Mouse (Mus musculus) liver, embryonic 16.5 days (tissue): ENCODE measurements around the gene Obox5. TPM values are rescaled to one million over a fixed set of nuclear protein-coding genes. Genes with fewer than 3 reads are reported as not detected.
"Not testable (repeated sequence)": the region's sequence is repeated elsewhere in the genome, so short reads cannot be mapped to it uniquely, and the experiment has no call there.

Experiments
- ATAC-seq: fragments of 200-750 bp; cut with Nextera tagmentation; 2 replicates; pipeline ENCODE4 v1.8.0; 2017; ENCODE audit warnings: low read depth, mild to moderate bottlenecking, moderate number of reproducible peaks, moderate library complexity
- H3K27ac ChIP-seq: fragments of 300-500 bp; sonication (generic); 2 replicates; pipeline ENCODE4 v1.5.1; 2014; ENCODE audit warnings: mild to moderate bottlenecking, low read length
- H3K27me3 ChIP-seq: fragments of 300-500 bp; sonication (generic); 2 replicates; pipeline ENCODE4 v1.6.1; 2014; ENCODE audit warnings: low read depth, low read length, mixed read lengths; ENCODE audit not compliant: control insufficient read depth, insufficient read depth
- H3K36me3 ChIP-seq: fragments of 300-500 bp; sonication (generic); 2 replicates; pipeline ENCODE4 v1.6.1; 2014; ENCODE audit warnings: mild to moderate bottlenecking; ENCODE audit not compliant: control insufficient read depth, insufficient read depth
- H3K4me1 ChIP-seq: fragments of 300-500 bp; sonication (generic); 2 replicates; pipeline ENCODE4 v1.6.1; 2014; ENCODE audit warnings: low read depth, low read length, mixed read lengths; ENCODE audit not compliant: control insufficient read depth
- H3K4me2 ChIP-seq: fragments of 300-500 bp; sonication (generic); 2 replicates; pipeline ENCODE4 v1.6.1; 2014; ENCODE audit warnings: low read depth, low read length, mixed read lengths
- H3K4me3 ChIP-seq: fragments of 300-500 bp; sonication (generic); 2 replicates; pipeline ENCODE4 v1.5.1; 2014; ENCODE audit warnings: low read depth, mild to moderate bottlenecking, low read length
- H3K9ac ChIP-seq: fragments of 300-500 bp; sonication (generic); 2 replicates; pipeline ENCODE4 v1.6.1; 2014; ENCODE audit warnings: low read depth, low read length
- H3K9me3 ChIP-seq: fragments of 300-500 bp; sonication (generic); replicated peaks from 2 replicates; pipeline ENCODE4 v1.6.1; 2016; ENCODE audit warnings: low read length; ENCODE audit not compliant: control insufficient read depth
- WGBS: fragments of 180-500 bp; shearing (Covaris S2); extraction: QIAGEN DNeasy Blood & Tissue Kit; methylation state at CpG from one replicate; pipeline ENCODE4 v1.1.7; 2014; ENCODE audit not compliant: insufficient replicate concordance; 5-methylcytosine and 5-hydroxymethylcytosine counted together
- polyA plus RNA-seq: library from polyadenylated mRNA; unstranded; fragments of >200 nt; fragmentation: Nextera tagmentation; extraction: Ambion mirVana; gene quantifications from 2 replicates; pipeline ENCODE4 v1.2.1, GENCODE M21; 2015

Obox5 gene
- not detected in 2 replicates for polyA plus RNA-seq

GRCm38 (mm10) chr7:15749831-15750230 is at the start of gene Obox5:
Gene Obox5 (plus strand): TSS chr7:15750131.
- not testable (repeated sequence) for H3K4me2 ChIP-seq, H3K36me3 ChIP-seq, H3K27ac ChIP-seq, H3K27me3 ChIP-seq, H3K9me3 ChIP-seq, H3K4me3 ChIP-seq, H3K4me1 ChIP-seq, ATAC-seq, H3K9ac ChIP-seq
- 59% methylated on average over 2 of the region's 2 CpGs for WGBS

DNA sequence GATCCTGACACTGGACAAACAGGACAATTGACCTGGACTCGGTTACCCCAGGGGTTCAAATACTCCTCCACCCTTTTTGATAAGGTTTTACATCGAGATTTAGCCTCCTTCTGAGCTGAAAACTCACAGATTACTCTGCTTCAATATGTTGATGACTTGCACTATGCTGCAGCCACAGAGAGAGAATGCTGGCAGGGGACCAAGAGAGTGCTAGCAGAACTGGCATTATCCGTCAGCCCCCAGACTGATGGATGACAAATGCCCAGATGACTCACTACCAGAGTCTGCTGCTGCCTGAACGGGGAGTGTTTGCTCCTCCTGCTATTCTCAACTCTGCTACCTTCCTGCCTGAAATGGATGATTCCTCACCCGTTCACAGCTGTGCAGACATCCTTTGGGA is 635 bp upstream of the Obox5 start:
- not testable (repeated sequence) for H3K9me3 ChIP-seq, H3K9ac ChIP-seq, H3K4me1 ChIP-seq, ATAC-seq, H3K36me3 ChIP-seq, H3K27ac ChIP-seq, H3K4me2 ChIP-seq, H3K27me3 ChIP-seq, H3K4me3 ChIP-seq
- WGBS: 43% methylated on average over 5 of the region's 5 CpGs

Other genes with a start within 250 kb of the Obox5 start
- gene Obox3, start 110.2 kb upstream of the Obox5 start, polyA plus RNA-seq: not detected in 2 replicates
- not detected in 2 replicates for gene Obox6, start 89.5 kb downstream of the Obox5 start, polyA plus RNA-seq
- gene Crx, start 129.8 kb downstream of the Obox5 start, polyA plus RNA-seq: not detected in 2 replicates
- not detected in 2 replicates for gene Crxos, start 132.5 kb downstream of the Obox5 start, polyA plus RNA-seq
- gene Selenow, start 172.3 kb downstream of the Obox5 start, polyA plus RNA-seq: 235 and 256 TPM in 2 replicates
- gene Nop53, start 195.9 kb downstream of the Obox5 start, polyA plus RNA-seq: 71.8 and 79.1 TPM in 2 replicates
- 4.7 and 5.6 TPM in 2 replicates for gene Ehd2, start 217.4 kb downstream of the Obox5 start, polyA plus RNA-seq